Mouse (Mus musculus): ENCODE measurements around the gene Ndufa11.

DNA sequence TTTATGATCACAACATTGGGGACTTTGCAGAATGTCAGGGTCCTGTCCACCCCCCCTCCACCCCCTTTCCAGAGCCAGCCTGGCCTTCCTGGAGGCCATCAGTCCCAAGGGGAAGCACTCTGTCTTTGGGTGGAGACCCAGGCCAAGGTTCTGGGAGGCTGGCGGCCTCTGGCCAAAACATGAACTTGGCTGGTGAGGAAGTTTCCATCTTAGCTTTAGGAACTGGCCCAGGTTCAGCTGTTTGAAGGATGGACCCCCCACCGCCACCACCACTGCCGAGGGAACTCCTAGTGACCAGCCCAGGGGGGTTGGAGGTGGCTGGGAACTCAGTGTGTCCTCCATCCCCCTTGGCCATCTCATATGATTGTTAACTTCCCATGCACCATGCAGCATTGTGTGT, 43.5 kb downstream of the Ndufa11 start:
- TF ChIP-seq GATA1 (IDR thresholded peaks at IDR 0.05; ENCODE audit: low read length) (peak; percentile 13; the same call in 1 of the 2 replicates), TAL1 (IDR thresholded peaks at IDR 0.05; ENCODE audit: low read length) (no peak)

Data from erythroblast, embryonic 14.5 days (primary cell).